Mouse (Mus musculus) cerebellum, adult 2 months (tissue): ENCODE measurements around the gene Arhgap30.

Experiments used
- CTCF ChIP-seq: fragments of 200-500 bp; IDR thresholded peaks from 2 replicates; pipeline ENCODE4 v1.5.1; 2011; ENCODE audit warnings: low read depth, mild to moderate bottlenecking, control low read depth, low read length, moderate library complexity, borderline replicate concordance; ENCODE audit not compliant: insufficient read depth
- POLR2A ChIP-seq: fragments of 200-500 bp; IDR thresholded peaks from 2 replicates; pipeline ENCODE4 v1.6.1; 2011; ENCODE audit warnings: low read length, control low read depth, borderline replicate concordance; ENCODE audit not compliant: insufficient read depth

DNA sequence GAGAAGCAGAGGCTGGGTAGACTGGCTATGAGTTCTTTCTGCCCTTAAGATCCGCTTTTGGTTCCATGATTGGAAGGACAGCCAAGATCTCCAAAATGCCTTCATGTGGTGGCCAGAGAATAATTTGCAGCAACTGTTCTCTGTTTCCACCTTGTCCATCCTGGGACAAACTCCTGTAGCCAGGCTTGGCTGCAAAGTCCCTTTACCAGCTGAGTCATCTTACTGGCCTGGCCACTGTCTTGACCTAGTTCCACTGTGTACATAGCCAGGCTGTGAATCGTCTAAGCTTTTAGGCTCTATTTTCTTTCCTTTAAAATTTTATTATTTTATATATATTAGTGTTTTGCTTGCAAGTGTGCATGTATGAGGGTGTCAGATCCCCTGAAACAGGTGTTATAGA is 39.5 kb upstream of the Arhgap30 start:
- no peak for TF ChIP-seq CTCF
- no peak for TF ChIP-seq POLR2A
